Mouse (Mus musculus) brain, embryonic 18.5 days (tissue): ENCODE results near the gene Pkp3.

Source experiments
- DNase-seq: peaks from one replicate; pipeline ENCODE4 v3.0.0-alpha.2; 2012; ENCODE audit warnings: low read depth, low spot score

Gene Pkp3

GRCm38 (mm10) chr7:141056976-141057375 is 21.0 kb upstream of the Pkp3 start:
- DNase-seq, result no peak

GRCm38 (mm10) chr7:141057541-141057940 is 20.5 kb upstream of the Pkp3 start:
- no peak for DNase-seq

- no peak for DNase-seq
Observed at GRCm38 (mm10) chr7:141058601-141059341, 19.2 kb upstream of the Pkp3 start.

GRCm38 (mm10) chr7:141059929-141060328 is 18.1 kb upstream of the Pkp3 start:
- DNase-seq, result no peak

GRCm38 (mm10) chr7:141060426-141061242 is 17.4 kb upstream of the Pkp3 start, which contains the start of gene B4galnt4:
Gene B4galnt4 (plus strand): TSS chr7:141061104.
- peak; percentile 89 for DNase-seq

- DNase-seq, result no peak
Observed at GRCm38 (mm10) chr7:141061269-141061692, 16.7 kb upstream of the Pkp3 start.

GRCm38 (mm10) chr7:141062525-141062924 is 15.5 kb upstream of the Pkp3 start:
- DNase-seq, result no peak

- DNase-seq, result no peak
Observed at GRCm38 (mm10) chr7:141063353-141063752, 14.7 kb upstream of the Pkp3 start.

GRCm38 (mm10) chr7:141064175-141064574 is 13.8 kb upstream of the Pkp3 start:
- DNase-seq, result no peak

- no peak for DNase-seq
Observed at GRCm38 (mm10) chr7:141064576-141064975, 13.4 kb upstream of the Pkp3 start.

GRCm38 (mm10) chr7:141068351-141068750 is 9.7 kb upstream of the Pkp3 start:
- no peak for DNase-seq

- DNase-seq, result peak; percentile 66
Observed at GRCm38 (mm10) chr7:141070058-141070862, 7.8 kb upstream of the Pkp3 start.

- no peak for DNase-seq
Observed at GRCm38 (mm10) chr7:141072017-141072745, 5.8 kb upstream of the Pkp3 start.

GRCm38 (mm10) chr7:141073782-141074181 is 4.2 kb upstream of the Pkp3 start:
- no peak for DNase-seq

GRCm38 (mm10) chr7:141078876-141079275 is 858 bp downstream of the Pkp3 start:
- no peak for DNase-seq

- DNase-seq, result no peak
Observed at GRCm38 (mm10) chr7:141079481-141080449, 1.7 kb downstream of the Pkp3 start.

- DNase-seq, result no peak
Observed at GRCm38 (mm10) chr7:141087894-141088293, 9.9 kb downstream of the Pkp3 start.

- no peak for DNase-seq
Observed at GRCm38 (mm10) chr7:141088473-141088872, 10.5 kb downstream of the Pkp3 start.

GRCm38 (mm10) chr7:141090228-141090627 is 12.2 kb downstream of the Pkp3 start:
- no peak for DNase-seq
